In the genomic region with DNA sequence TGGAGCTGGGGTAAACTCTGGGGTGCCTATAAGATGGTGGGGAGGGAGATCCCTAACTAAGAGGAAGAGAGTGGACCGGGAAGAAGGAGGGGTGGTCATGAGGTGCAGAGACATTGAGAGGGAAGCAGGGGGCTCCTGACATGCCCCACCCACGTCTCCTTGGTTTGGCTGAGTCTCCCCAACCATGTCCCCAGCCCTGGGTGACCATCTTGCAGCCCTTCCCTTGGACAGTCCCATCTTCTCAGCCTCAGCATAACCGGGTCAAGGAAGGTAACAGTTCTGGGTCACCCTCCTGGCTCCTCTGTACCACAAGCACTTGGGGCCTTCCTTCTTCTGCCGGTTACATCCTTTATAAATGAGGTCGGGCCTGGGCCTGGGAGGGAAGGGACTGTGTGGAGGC, we compare ENCODE assay signal across 16 mouse cellular contexts. TPM values are rescaled to one million over a fixed set of nuclear protein-coding genes. Genes with fewer than 3 reads are reported as not detected.
DNase-seq lines count a peak whose midpoint lies in the region; ATAC-seq and TF ChIP-seq lines count a peak whose summit lies in the region.
"Had no signal": no experiment of that assay in that cellular context is flagged by ENCODE, and none has a peak within 500 bp of the region (broad histone marks: within the 10 kb centered on the region; RNA-seq: fewer than 3 reads in every experiment).

No protein-coding gene starts in this region.

- no peak for DNase-seq in forebrain, embryonic 10.5 days (ENCODE audit: extremely low spot score, low spot score)
- DNase-seq in intestine, embryonic 14.5 days (ENCODE audit: low spot score), result no peak
- no peak for DNase-seq in MEL (ENCODE audit: low read depth, low spot score)
- no peak for DNase-seq in limb, embryonic 11.5 days (ENCODE audit: low spot score)
- DNase-seq in adrenal gland, postnatal 36 days, result no peak
- DNase-seq in right cerebral cortex, postnatal 36 days (ENCODE audit: low spot score in 2 of 2), result no peak
- DNase-seq: adrenal gland, postnatal 14 days; cerebellum, adult 9-10 months; embryo, embryonic 11 days; kidney, postnatal 4 days; midbrain, embryonic 14.5 days; right cerebral cortex, postnatal 25 days had no signal

- no peak for TF ChIP-seq EP300 in MEL (IDR thresholded peaks at IDR 0.05; ENCODE audit: low read depth in 1 of 2, low read length in 2 of 2)

- no peak for TF ChIP-seq CTCF in intestine, postnatal 0 days (IDR thresholded peaks at IDR 0.05; ENCODE audit: low read depth)
- no peak for TF ChIP-seq CTCF in MEL (IDR thresholded peaks at IDR 0.05 in 2 of 3, conservative IDR thresholded peaks at IDR 0.05 in 1 of 3; ENCODE audit: control insufficient read depth in 1 of 3, insufficient read depth in 1 of 3, low read depth in 2 of 3, low read length in 3 of 3, poor library complexity in 1 of 3, severe bottlenecking in 1 of 3)

- no peak for TF ChIP-seq POLR2A in MEL (IDR thresholded peaks at IDR 0.05; ENCODE audit: control insufficient read depth in 1 of 2, insufficient read depth in 1 of 2, low read depth in 1 of 2, low read length in 2 of 2, poor library complexity in 1 of 2)

- H3K4me2 ChIP-seq in forebrain, embryonic 13.5 days, result no peak overlapping the region
- no peak overlapping the region for H3K4me2 ChIP-seq in intestine, embryonic 14.5 days (ENCODE audit: low read length)
- no peak overlapping the region for H3K4me2 ChIP-seq in intestine, postnatal 0 days (replicated peaks; ENCODE audit: low read depth)
- no peak overlapping the region for H3K4me2 ChIP-seq in limb, embryonic 11.5 days (ENCODE audit: low read depth, severe bottlenecking)
- H3K4me2 ChIP-seq: limb, embryonic 13.5 days; liver, embryonic 15.5 days had no signal

- no peaks in the 10 kb centered on the region for H3K9me3 ChIP-seq in forebrain, embryonic 10.5 days
- H3K9me3 ChIP-seq in forebrain, embryonic 13.5 days (replicated peaks), result no peaks in the 10 kb centered on the region
- no peaks in the 10 kb centered on the region for H3K9me3 ChIP-seq in intestine, embryonic 14.5 days (ENCODE audit: control insufficient read depth, low read length)
- H3K9me3 ChIP-seq in intestine, postnatal 0 days (ENCODE audit: control insufficient read depth), result no peaks in the 10 kb centered on the region
- no peaks in the 10 kb centered on the region for H3K9me3 ChIP-seq in MEL (replicated peaks; ENCODE audit: insufficient read depth, low read length)
- no peaks in the 10 kb centered on the region for H3K9me3 ChIP-seq in limb, embryonic 11.5 days (ENCODE audit: control insufficient read depth, low read length)
- H3K9me3 ChIP-seq: limb, embryonic 13.5 days; liver, embryonic 15.5 days had no signal

- H3K9ac ChIP-seq in forebrain, embryonic 13.5 days, result no peak overlapping the region
- H3K9ac ChIP-seq in intestine, embryonic 14.5 days (ENCODE audit: low read length), result no peak overlapping the region
- H3K9ac ChIP-seq in intestine, postnatal 0 days (ENCODE audit: low read depth, low read length), result no peak overlapping the region
- H3K9ac ChIP-seq in MEL (ENCODE audit: control insufficient read depth, low read depth, low read length, poor library complexity, severe bottlenecking), result no peak overlapping the region
- no peak overlapping the region for H3K9ac ChIP-seq in limb, embryonic 11.5 days (ENCODE audit: low read length)
- H3K9ac ChIP-seq: limb, embryonic 13.5 days; liver, embryonic 15.5 days had no signal

- H3K4me1 ChIP-seq in forebrain, embryonic 10.5 days, result peaks cover 13% of the 10 kb centered on the region
- no peaks in the 10 kb centered on the region for H3K4me1 ChIP-seq in forebrain, embryonic 13.5 days
- H3K4me1 ChIP-seq in intestine, embryonic 14.5 days (replicated peaks; ENCODE audit: control insufficient read depth, insufficient read depth, low read length), result peaks cover 10% of the 10 kb centered on the region
- 0 out of 2 replicates have a peak, but pooled peaks cover 3% of the 10 kb centered on the region for H3K4me1 ChIP-seq in intestine, postnatal 0 days (replicated peaks; ENCODE audit: control insufficient read depth, insufficient read depth, low read length)
- H3K4me1 ChIP-seq in MEL (ENCODE audit: control insufficient read depth in 1 of 2, insufficient read depth in 2 of 2, low read length in 2 of 2), result no peaks in the 10 kb centered on the region
- H3K4me1 ChIP-seq in limb, embryonic 11.5 days (ENCODE audit: control insufficient read depth, insufficient read depth, low read length), result peaks cover 10% of the 10 kb centered on the region

- H3K36me3 ChIP-seq in forebrain, embryonic 10.5 days (replicated peaks), result no peaks in the 10 kb centered on the region
- no peaks in the 10 kb centered on the region for H3K36me3 ChIP-seq in forebrain, embryonic 13.5 days (ENCODE audit: poor library complexity, severe bottlenecking)
- no peaks in the 10 kb centered on the region for H3K36me3 ChIP-seq in intestine, embryonic 14.5 days (ENCODE audit: control insufficient read depth, insufficient read depth, low read length)
- H3K36me3 ChIP-seq in intestine, postnatal 0 days (ENCODE audit: control insufficient read depth, insufficient read depth), result no peaks in the 10 kb centered on the region
- no peaks in the 10 kb centered on the region for H3K36me3 ChIP-seq in MEL (ENCODE audit: control insufficient read depth in 1 of 2, insufficient read depth in 2 of 2, low read length in 2 of 2)
- H3K36me3 ChIP-seq in limb, embryonic 11.5 days (ENCODE audit: control insufficient read depth, insufficient read depth, low read length), result no peaks in the 10 kb centered on the region
- H3K36me3 ChIP-seq: limb, embryonic 13.5 days; liver, embryonic 15.5 days had no signal

- no peaks in the 10 kb centered on the region for H3K27me3 ChIP-seq in forebrain, embryonic 10.5 days (ENCODE audit: poor library complexity, severe bottlenecking)
- H3K27me3 ChIP-seq in forebrain, embryonic 13.5 days, result no peaks in the 10 kb centered on the region
- H3K27me3 ChIP-seq in intestine, embryonic 14.5 days (replicated peaks; ENCODE audit: control insufficient read depth, insufficient read depth, low read length), result no peaks in the 10 kb centered on the region
- H3K27me3 ChIP-seq in intestine, postnatal 0 days (replicated peaks; ENCODE audit: control insufficient read depth, insufficient read depth, low read length), result no peaks in the 10 kb centered on the region
- no peaks in the 10 kb centered on the region for H3K27me3 ChIP-seq in MEL (ENCODE audit: control insufficient read depth in 1 of 2, insufficient read depth in 2 of 2, low read length in 2 of 2)
- no peaks in the 10 kb centered on the region for H3K27me3 ChIP-seq in limb, embryonic 11.5 days (ENCODE audit: control insufficient read depth, insufficient read depth, low read length)
- H3K27me3 ChIP-seq: limb, embryonic 13.5 days; liver, embryonic 15.5 days had no signal

- no peak for TF ChIP-seq RAD21 in MEL (IDR thresholded peaks at IDR 0.05; ENCODE audit: low read depth, low read length)

- no peaks in the 10 kb centered on the region for H3K79me2 ChIP-seq in MEL (ENCODE audit: control insufficient read depth, insufficient read depth, low read length, poor library complexity)

- 88% methylated on average over 5 of the region's 5 CpGs for WGBS in forebrain, embryonic 10.5 days
- WGBS in forebrain, embryonic 13.5 days, result 90% methylated on average over 5 of the region's 5 CpGs
- 75% methylated on average over 5 of the region's 5 CpGs for WGBS in intestine, embryonic 14.5 days
- 73% methylated on average over 5 of the region's 5 CpGs for WGBS in intestine, postnatal 0 days
- WGBS in limb, embryonic 11.5 days, result 82% methylated on average over 5 of the region's 5 CpGs

- H3K4me3 ChIP-seq in forebrain, embryonic 10.5 days, result no peak overlapping the region
- no peak overlapping the region for H3K4me3 ChIP-seq in forebrain, embryonic 13.5 days
- H3K4me3 ChIP-seq in intestine, embryonic 14.5 days (ENCODE audit: low read depth, low read length), result no peak overlapping the region
- H3K4me3 ChIP-seq in intestine, postnatal 0 days (ENCODE audit: low read depth, low read length), result no peak overlapping the region
- H3K4me3 ChIP-seq in MEL (ENCODE audit: control insufficient read depth in 1 of 2, insufficient read depth in 1 of 2, low read depth in 2 of 2, low read length in 2 of 2), result no peak overlapping the region
- H3K4me3 ChIP-seq in limb, embryonic 11.5 days (ENCODE audit: low read depth, low read length), result no peak overlapping the region
- H3K4me3 ChIP-seq: limb, embryonic 13.5 days; liver, embryonic 15.5 days had no signal

- ATAC-seq in forebrain, embryonic 13.5 days, result no peak
- ATAC-seq in intestine, embryonic 14.5 days (replicated peaks; ENCODE audit: low FRiP score, low TSS enrichment, low read depth), result peak; percentile 3; the same call in 1 of the 2 replicates
- no peak for ATAC-seq in intestine, postnatal 0 days
- ATAC-seq in limb, embryonic 11.5 days (ENCODE audit: insufficient number of reproducible peaks, low FRiP score, low TSS enrichment, low read depth), result 0 out of 2 replicates have a peak, but pooled peaks have one; percentile 13

- H3K27ac ChIP-seq in forebrain, embryonic 10.5 days, result 0 out of 2 replicates have a peak overlapping the region, but pooled peaks have one; percentile 40
- H3K27ac ChIP-seq in forebrain, embryonic 13.5 days, result no peak overlapping the region
- no peak overlapping the region for H3K27ac ChIP-seq in intestine, embryonic 14.5 days (ENCODE audit: low read depth)
- H3K27ac ChIP-seq in intestine, postnatal 0 days (ENCODE audit: low read depth, low read length), result no peak overlapping the region; the same call in 1 of the 2 replicates
- no peak overlapping the region for H3K27ac ChIP-seq in MEL (ENCODE audit: control insufficient read depth, low read depth, low read length)
- no peak overlapping the region for H3K27ac ChIP-seq in limb, embryonic 11.5 days (replicated peaks; ENCODE audit: low read depth, low read length)
- H3K27ac ChIP-seq: limb, embryonic 13.5 days; liver, embryonic 15.5 days had no signal

RNA-seq across cellular contexts. Expression of gene Prr29, which starts 9.7 kb away (rescaled TPM):
- polyA plus RNA-seq in forebrain, embryonic 10.5 days (2016; fragmentation: Nextera tagmentation; extraction: Ambion mirVana), result not detected in 2 replicates
- not detected in 2 replicates for polyA plus RNA-seq in forebrain, embryonic 13.5 days (2015; fragmentation: Nextera tagmentation; extraction: Ambion mirVana)
- 0.60 and 0.74 TPM in 2 replicates for polyA plus RNA-seq in intestine, embryonic 14.5 days (2014; fragmentation: Nextera tagmentation; extraction: Ambion mirVana)
- polyA plus RNA-seq in intestine, postnatal 0 days (2015; fragmentation: Nextera tagmentation; extraction: Ambion mirVana), result 0.52 and 0.97 TPM in 2 replicates
- total RNA-seq in MEL (2012; rRNA removed), result not detected in 2 replicates
- polyA plus RNA-seq in MEL (2012; ENCODE audit: insufficient read depth in 1 of 2, insufficient read length in 2 of 2, low read depth in 1 of 2, low replicate concordance in 2 of 2, missing spikeins in 1 of 2), result under 1 TPM in 1 of 2 experiments, not detected in 1; 0.61 TPM
- not detected in 2 replicates for polyA plus RNA-seq in limb, embryonic 11.5 days (2014; fragmentation: Nextera tagmentation; extraction: Ambion mirVana)
- total RNA-seq in adrenal gland, postnatal 36 days (2021), result not detected
- total RNA-seq: adrenal gland, postnatal 14 days had no signal
- polyA plus RNA-seq: liver, embryonic 15.5 days; midbrain, embryonic 14.5 days had no signal

RNA-seq across cellular contexts. Expression of gene Icam2, which starts 12.9 kb away (rescaled TPM):
- polyA plus RNA-seq in forebrain, embryonic 10.5 days (2016; fragmentation: Nextera tagmentation; extraction: Ambion mirVana), result 14.8 and 17.5 TPM in 2 replicates
- polyA plus RNA-seq in forebrain, embryonic 13.5 days (2015; fragmentation: Nextera tagmentation; extraction: Ambion mirVana), result 10.3 and 11.6 TPM in 2 replicates
- 41.6 and 50.5 TPM in 2 replicates for polyA plus RNA-seq in intestine, embryonic 14.5 days (2014; fragmentation: Nextera tagmentation; extraction: Ambion mirVana)
- polyA plus RNA-seq in intestine, postnatal 0 days (2015; fragmentation: Nextera tagmentation; extraction: Ambion mirVana), result 14.2 and 15.4 TPM in 2 replicates
- total RNA-seq in MEL (2012; rRNA removed), result 58.1 and 82.7 TPM in 2 replicates
- polyA plus RNA-seq in MEL (2012; ENCODE audit: insufficient read depth in 1 of 2, insufficient read length in 2 of 2, low read depth in 1 of 2, low replicate concordance in 2 of 2, missing spikeins in 1 of 2), result 10 to 100 TPM in 1 of 2 experiments, not detected in 1; 49.6 TPM
- polyA plus RNA-seq in limb, embryonic 11.5 days (2014; fragmentation: Nextera tagmentation; extraction: Ambion mirVana), result 24.5 and 26.8 TPM in 2 replicates
- total RNA-seq in adrenal gland, postnatal 36 days (2021), result 10 to 100 TPM; 14.1 to 14.7 TPM

RNA-seq across cellular contexts. Expression of gene Scn4a, which starts 21.9 kb away (rescaled TPM):
- 0.07 TPM in 1 of 2 replicates, not detected in the other for polyA plus RNA-seq in forebrain, embryonic 10.5 days (2016; fragmentation: Nextera tagmentation; extraction: Ambion mirVana)
- 0.04 TPM in 1 of 2 replicates, not detected in the other for polyA plus RNA-seq in forebrain, embryonic 13.5 days (2015; fragmentation: Nextera tagmentation; extraction: Ambion mirVana)
- 0.04 TPM in 1 of 2 replicates, not detected in the other for polyA plus RNA-seq in intestine, embryonic 14.5 days (2014; fragmentation: Nextera tagmentation; extraction: Ambion mirVana)
- polyA plus RNA-seq in intestine, postnatal 0 days (2015; fragmentation: Nextera tagmentation; extraction: Ambion mirVana), result 0.01 TPM in 1 of 2 replicates, not detected in the other
- 0.15 and 0.16 TPM in 2 replicates for total RNA-seq in MEL (2012; rRNA removed)
- polyA plus RNA-seq in MEL (2012; ENCODE audit: insufficient read depth in 1 of 2, insufficient read length in 2 of 2, low read depth in 1 of 2, low replicate concordance in 2 of 2, missing spikeins in 1 of 2), result under 1 TPM in 1 of 2 experiments, not detected in 1; 0.04 TPM
- polyA plus RNA-seq in limb, embryonic 11.5 days (2014; fragmentation: Nextera tagmentation; extraction: Ambion mirVana), result 0.13 and 0.23 TPM in 2 replicates
- total RNA-seq in adrenal gland, postnatal 36 days (2021), result under 1 TPM in 1 of 2 experiments, not detected in 1; 0.10 TPM
- polyA plus RNA-seq: midbrain, embryonic 14.5 days had no signal

Comparison
In these comparisons a context has a peak if more than half of its experiments do, and no peak if none do; other contexts are left out.
1. ATAC-seq: peak in intestine, embryonic 14.5 days (single experiment) and limb, embryonic 11.5 days (single experiment); none in forebrain, embryonic 13.5 days (single experiment) and intestine, postnatal 0 days (single experiment).